Mouse (Mus musculus) embryonic fibroblast, embryonic 13.5 days (primary cell): Measurements from ENCODE around the gene Ahnak.

Source experiments
- CTCF ChIP-seq: IDR thresholded peaks from 2 replicates; pipeline ENCODE4 v1.5.1; 2011; ENCODE audit warnings: mild to moderate bottlenecking, control low read depth, low read length, moderate library complexity, borderline replicate concordance; ENCODE audit not compliant: insufficient read depth
- POLR2A ChIP-seq: IDR thresholded peaks from 2 replicates; pipeline ENCODE4 v1.6.1; 2011; ENCODE audit warnings: low read depth, mild to moderate bottlenecking, control low read depth, low read length, moderate library complexity

DNA sequence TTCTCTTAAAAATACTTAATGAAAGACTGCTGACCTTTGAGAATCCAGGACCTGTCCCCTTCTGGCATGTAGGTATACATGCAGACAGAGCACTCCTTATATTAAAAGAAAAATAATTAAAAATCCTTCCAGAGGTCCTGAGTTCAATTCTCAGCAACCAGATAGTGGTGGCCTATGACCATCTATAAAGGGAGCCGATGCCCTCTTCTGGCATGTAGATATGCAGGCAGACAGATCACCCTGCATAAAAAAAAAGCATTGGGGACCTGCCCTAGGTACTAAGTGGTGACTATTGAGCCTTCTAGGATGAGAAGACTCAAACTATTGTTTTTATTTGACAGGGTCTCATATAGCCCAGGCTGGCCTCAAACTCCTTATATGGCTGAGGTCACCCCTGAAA is 119.5 kb downstream of the Ahnak start:
- no peak for TF ChIP-seq POLR2A
- TF ChIP-seq CTCF: no peak
